Mouse (Mus musculus) forebrain, embryonic 14.5 days (tissue): ENCODE data around the gene Myh11. TPM values are rescaled to one million over a fixed set of nuclear protein-coding genes. Genes with fewer than 3 reads are reported as not detected.

Source experiments
- ATAC-seq: fragments of 200-750 bp; cut with Nextera tagmentation; 2 replicates; pipeline ENCODE4 v1.8.0; 2017; ENCODE audit warnings: mild to moderate bottlenecking, moderate library complexity
- DNase-seq: peaks from one replicate; pipeline ENCODE4 v3.0.0-alpha.2; 2015; ENCODE audit warnings: low spot score
- H3K27ac ChIP-seq: fragments of 300-500 bp; sonication (generic); 2 replicates; pipeline ENCODE4 v1.5.1; 2014; ENCODE audit warnings: low read depth, mild to moderate bottlenecking, control low read depth, low read length, moderate library complexity
- H3K27me3 ChIP-seq: fragments of 300-500 bp; sonication (generic); replicated peaks from 2 replicates; pipeline ENCODE4 v1.6.1; 2014; ENCODE audit warnings: low read length, control low read depth, mixed read lengths; ENCODE audit not compliant: control insufficient read depth, insufficient read depth
- H3K36me3 ChIP-seq: fragments of 300-500 bp; sonication (generic); 2 replicates; pipeline ENCODE4 v1.6.1; 2014; ENCODE audit warnings: low read length, control low read depth; ENCODE audit not compliant: control insufficient read depth, insufficient read depth
- H3K4me1 ChIP-seq: fragments of 300-500 bp; sonication (generic); 2 replicates; pipeline ENCODE4 v1.6.1; 2014; ENCODE audit warnings: antibody characterized with exemption, low read length, control low read depth; ENCODE audit not compliant: control insufficient read depth, insufficient read depth
- H3K4me2 ChIP-seq: fragments of 300-500 bp; sonication (generic); 2 replicates; pipeline ENCODE4 v1.6.1; 2014; ENCODE audit warnings: mild to moderate bottlenecking, control low read depth, low read length
- H3K4me3 ChIP-seq: fragments of 300-500 bp; sonication (generic); 2 replicates; pipeline ENCODE4 v1.5.1; 2014; ENCODE audit warnings: low read depth, low read length, control low read depth
- H3K9ac ChIP-seq: fragments of 300-500 bp; sonication (generic); 2 replicates; pipeline ENCODE4 v1.6.1; 2014; ENCODE audit warnings: mild to moderate bottlenecking, low read length, control low read depth, moderate library complexity
- H3K9me3 ChIP-seq: fragments of 300-500 bp; sonication (generic); replicated peaks from 2 replicates; pipeline ENCODE4 v1.6.1; 2016; ENCODE audit warnings: low read length, control low read depth, mixed read lengths; ENCODE audit not compliant: control insufficient read depth
- microRNA counts: library from miRNA; unstranded; fragments of <30 nt; microRNA quantifications from one replicate; lab custom pipeline; 2016
- microRNA-seq: library from miRNA; unstranded; fragments of <30 nt; microRNA quantifications from one replicate; pipeline ENCODE4, GENCODE M21; 2016
- polyA plus RNA-seq: library from polyadenylated mRNA; unstranded; fragments of >200 nt; fragmentation: Nextera tagmentation; extraction: Ambion mirVana; gene quantifications from 2 replicates; pipeline ENCODE4 v1.2.1, GENCODE M21; 2014

Myh11 gene
- polyA plus RNA-seq, 1 experiment from 2014 or later: 0.28 TPM

- Histone ChIP-seq H3K36me3 (peaks cover 84% of the 10 kb centered on the region), H3K4me1 (no peaks in the 10 kb centered on the region), H3K4me2 (no peak overlapping the region), H3K9me3 (no peaks in the 10 kb centered on the region), H3K27ac (no peak overlapping the region), H3K27me3 (no peaks in the 10 kb centered on the region), H3K4me3 (no peak overlapping the region), H3K9ac (no peak overlapping the region)
- DNase-seq: no peak
- ATAC-seq: no peak
Measured at GRCm38 (mm10) chr16:14147712-14148111, 143.5 kb downstream of the Myh11 start.

MicroRNAs within 50 kb of the gene (microRNA counts, 519-probe panel; counts per million panel counts)
- 4,755 counts per million, percentile 69 among the panel's probes with 10 or more counts for microRNA mmu-miR-484 (lab: Ali Mortazavi, UCI)

Small RNA genes within 50 kb of the gene (microRNA-seq; reads per million reads assigned to microRNA genes)
- 2,389 reads per million, percentile 86 among the genes with 10 or more reads in this experiment for gene Mir484

Other genes with a start within 250 kb of the Myh11 start
- 63.3 and 75.4 TPM in 2 replicates for gene Nde1, start 128.1 kb downstream of the Myh11 start, polyA plus RNA-seq
- 17.1 and 20.2 TPM in 2 replicates for gene Marf1, start 128.0 kb downstream of the Myh11 start, polyA plus RNA-seq
- gene Fopnl, start 26.0 kb upstream of the Myh11 start, polyA plus RNA-seq: 216 and 234 TPM in 2 replicates
- 5.2 and 5.5 TPM in 2 replicates for gene Abcc1, start 70.2 kb upstream of the Myh11 start, polyA plus RNA-seq